Mouse (Mus musculus): Measurements from ENCODE around the gene Rad51b. TPM values are rescaled to one million over a fixed set of nuclear protein-coding genes. Genes with fewer than 3 reads are reported as not detected.

The Rad51b gene
- polyA plus RNA-seq, 1 experiment from 2014 or later = 9.0 TPM

GRCm38 (mm10) chr12:79762087-79762486, 465.0 kb downstream of the Rad51b start:
- Histone ChIP-seq H3K27me3 (no peaks in the 10 kb centered on the region), H3K27ac (peak overlapping the region; percentile 77), H3K9ac (no peak overlapping the region), H3K4me3 (no peak overlapping the region), H3K4me1 (peaks cover 51% of the 10 kb centered on the region), H3K36me3 (no peaks in the 10 kb centered on the region), H3K4me2 (no peak overlapping the region), H3K9me3 (no peaks in the 10 kb centered on the region)
- whole genome bisulfite sequencing = 43% methylated on average over 2 of the region's 2 CpGs
- no peak for ATAC-seq (ENCODE audit: borderline replicate concordance, extremely low read depth, low FRiP score, low TSS enrichment)

- WGBS = 41% methylated on average over 7 of the region's 7 CpGs
- ATAC-seq (ENCODE audit: borderline replicate concordance, extremely low read depth, low FRiP score, low TSS enrichment) = no peak
- Histone ChIP-seq H3K27ac (no peak overlapping the region), H3K36me3 (no peaks in the 10 kb centered on the region), H3K27me3 (no peaks in the 10 kb centered on the region), H3K9me3 (no peaks in the 10 kb centered on the region), H3K4me2 (no peak overlapping the region), H3K4me1 (peaks cover 45% of the 10 kb centered on the region), H3K4me3 (no peak overlapping the region), H3K9ac (no peak overlapping the region)
These were observed 465.6 kb downstream of the Rad51b start for GRCm38 (mm10) chr12:79762570-79763275.

- H3K4me1 ChIP-seq = peaks cover 24% of the 10 kb centered on the region
- H3K27me3 ChIP-seq = no peaks in the 10 kb centered on the region
- H3K4me3 ChIP-seq = no peak overlapping the region
- no peak for ATAC-seq (ENCODE audit: borderline replicate concordance, extremely low read depth, low FRiP score, low TSS enrichment)
- H3K27ac ChIP-seq = no peak overlapping the region
- no peak overlapping the region for H3K4me2 ChIP-seq
- WGBS = 68% methylated on average over 6 of the region's 6 CpGs
- H3K9me3 ChIP-seq = no peaks in the 10 kb centered on the region
- H3K36me3 ChIP-seq = no peaks in the 10 kb centered on the region
- H3K9ac ChIP-seq = no peak overlapping the region
These were observed 469.0 kb downstream of the Rad51b start for GRCm38 (mm10) chr12:79766116-79766515.

- ATAC-seq (ENCODE audit: borderline replicate concordance, extremely low read depth, low FRiP score, low TSS enrichment) = no peak
- Histone ChIP-seq H3K4me1 (peaks cover 13% of the 10 kb centered on the region; the same call in 1 of the 2 replicates), H3K27me3 (no peaks in the 10 kb centered on the region), H3K4me2 (no peak overlapping the region), H3K27ac (no peak overlapping the region), H3K9ac (no peak overlapping the region), H3K4me3 (no peak overlapping the region), H3K9me3 (no peaks in the 10 kb centered on the region), H3K36me3 (no peaks in the 10 kb centered on the region)
- 63% methylated on average over 7 of the region's 7 CpGs for WGBS
These were observed 471.8 kb downstream of the Rad51b start for GRCm38 (mm10) chr12:79768741-79769322.

- peaks cover 13% of the 10 kb centered on the region; the same call in 1 of the 2 replicates for H3K4me1 ChIP-seq
- H3K27me3 ChIP-seq = no peaks in the 10 kb centered on the region
- no peak overlapping the region for H3K4me2 ChIP-seq
- H3K4me3 ChIP-seq = no peak overlapping the region
- no peak overlapping the region for H3K27ac ChIP-seq
- WGBS = 88% methylated on average over 9 of the region's 9 CpGs
- no peak overlapping the region for H3K9ac ChIP-seq
- no peak for ATAC-seq (ENCODE audit: borderline replicate concordance, extremely low read depth, low FRiP score, low TSS enrichment)
- H3K9me3 ChIP-seq = no peaks in the 10 kb centered on the region
- no peaks in the 10 kb centered on the region for H3K36me3 ChIP-seq
These were observed 472.7 kb downstream of the Rad51b start for GRCm38 (mm10) chr12:79769763-79770162.

- Histone ChIP-seq H3K27ac (no peak overlapping the region), H3K27me3 (no peaks in the 10 kb centered on the region), H3K4me3 (no peak overlapping the region), H3K9ac (no peak overlapping the region), H3K4me2 (no peak overlapping the region), H3K9me3 (no peaks in the 10 kb centered on the region), H3K4me1 (peaks cover 9% of the 10 kb centered on the region; the same call in 1 of the 2 replicates), H3K36me3 (no peaks in the 10 kb centered on the region)
- 92% methylated on average over 4 of the region's 4 CpGs for WGBS
- ATAC-seq (ENCODE audit: borderline replicate concordance, extremely low read depth, low FRiP score, low TSS enrichment) = no peak
These were observed 474.1 kb downstream of the Rad51b start for GRCm38 (mm10) chr12:79771194-79771593.

GRCm38 (mm10) chr12:79771741-79772140, 474.7 kb downstream of the Rad51b start:
- Histone ChIP-seq H3K4me3 (no peak overlapping the region), H3K9ac (no peak overlapping the region), H3K9me3 (no peaks in the 10 kb centered on the region), H3K27ac (no peak overlapping the region), H3K36me3 (no peaks in the 10 kb centered on the region), H3K4me1 (peaks cover 4% of the 10 kb centered on the region; the same call in 1 of the 2 replicates), H3K4me2 (no peak overlapping the region), H3K27me3 (no peaks in the 10 kb centered on the region)
- ATAC-seq (ENCODE audit: borderline replicate concordance, extremely low read depth, low FRiP score, low TSS enrichment) = no peak
- WGBS = 87% methylated on average over 3 of the region's 3 CpGs

GRCm38 (mm10) chr12:79773246-79773645, 476.2 kb downstream of the Rad51b start:
- WGBS = 67% methylated on average over 4 of the region's 4 CpGs

GRCm38 (mm10) chr12:79774571-79774970, 477.5 kb downstream of the Rad51b start:
- H3K36me3 ChIP-seq = no peaks in the 10 kb centered on the region
- H3K4me1 ChIP-seq = no peaks in the 10 kb centered on the region
- no peak overlapping the region for H3K9ac ChIP-seq
- 0 out of 2 replicates have a peak overlapping the region, but pooled peaks have one; percentile 43 for H3K27ac ChIP-seq
- no peak overlapping the region for H3K4me3 ChIP-seq
- H3K4me2 ChIP-seq = no peak overlapping the region
- ATAC-seq (ENCODE audit: borderline replicate concordance, extremely low read depth, low FRiP score, low TSS enrichment) = no peak
- H3K9me3 ChIP-seq = no peaks in the 10 kb centered on the region
- 67% methylated on average over 4 of the region's 4 CpGs for WGBS
- H3K27me3 ChIP-seq = no peaks in the 10 kb centered on the region

More at GRCm38 (mm10) chr12:79773246-79773645, 476.2 kb downstream of the Rad51b start:
- no peaks in the 10 kb centered on the region for H3K27me3 ChIP-seq
- no peak overlapping the region for H3K4me3 ChIP-seq
- H3K27ac ChIP-seq = no peak overlapping the region
- H3K36me3 ChIP-seq = no peaks in the 10 kb centered on the region
- no peak for ATAC-seq (ENCODE audit: borderline replicate concordance, extremely low read depth, low FRiP score, low TSS enrichment)
- no peak overlapping the region for H3K9ac ChIP-seq
- no peak overlapping the region for H3K4me2 ChIP-seq
- peaks cover under 1% of the 10 kb centered on the region; the same call in 1 of the 2 replicates for H3K4me1 ChIP-seq
- no peaks in the 10 kb centered on the region for H3K9me3 ChIP-seq

GRCm38 (mm10) chr12:79776828-79777227, 479.7 kb downstream of the Rad51b start:
- Histone ChIP-seq H3K9me3 (no peaks in the 10 kb centered on the region), H3K36me3 (no peaks in the 10 kb centered on the region), H3K27me3 (no peaks in the 10 kb centered on the region), H3K4me1 (no peaks in the 10 kb centered on the region), H3K4me3 (no peak overlapping the region), H3K27ac (no peak overlapping the region), H3K4me2 (no peak overlapping the region), H3K9ac (no peak overlapping the region)
- 80% methylated on average over 5 of the region's 5 CpGs for WGBS
- no peak for ATAC-seq (ENCODE audit: borderline replicate concordance, extremely low read depth, low FRiP score, low TSS enrichment)

- peaks cover 4% of the 10 kb centered on the region; the same call in 1 of the 2 replicates for H3K9me3 ChIP-seq
- H3K4me1 ChIP-seq = 0 out of 2 replicates have a peak, but pooled peaks cover 9% of the 10 kb centered on the region
- WGBS = 57% methylated on average over 2 of the region's 2 CpGs
- no peak overlapping the region for H3K9ac ChIP-seq
- no peak for ATAC-seq (ENCODE audit: borderline replicate concordance, extremely low read depth, low FRiP score, low TSS enrichment)
- H3K4me3 ChIP-seq = no peak overlapping the region
- H3K4me2 ChIP-seq = no peak overlapping the region
- no peaks in the 10 kb centered on the region for H3K27me3 ChIP-seq
- no peaks in the 10 kb centered on the region for H3K36me3 ChIP-seq
- H3K27ac ChIP-seq = peak overlapping the region; percentile 15; the same call in 1 of the 2 replicates
These were observed 483.7 kb downstream of the Rad51b start for GRCm38 (mm10) chr12:79780745-79781144.

GRCm38 (mm10) chr12:79781788-79782187, 484.7 kb downstream of the Rad51b start:
- no peak overlapping the region for H3K4me3 ChIP-seq
- H3K27ac ChIP-seq = no peak overlapping the region
- no peaks in the 10 kb centered on the region for H3K36me3 ChIP-seq
- no peak overlapping the region for H3K4me2 ChIP-seq
- H3K27me3 ChIP-seq = no peaks in the 10 kb centered on the region
- H3K9ac ChIP-seq = no peak overlapping the region
- ATAC-seq (ENCODE audit: borderline replicate concordance, extremely low read depth, low FRiP score, low TSS enrichment) = no peak
- H3K4me1 ChIP-seq = 0 out of 2 replicates have a peak, but pooled peaks cover 9% of the 10 kb centered on the region
- 83% methylated on average over 5 of the region's 5 CpGs for WGBS
- peaks cover 4% of the 10 kb centered on the region; the same call in 1 of the 2 replicates for H3K9me3 ChIP-seq
